Mouse (Mus musculus): ENCODE measurements at regions not wholly inside any gene's neighbourhood (a gene's known extent, or its start where the extent isn't known, plus 50 kb on each side); places are given as distances from the start of the nearest gene placed in this dataset.

- TF ChIP-seq CTCF (IDR thresholded peaks at IDR 0.05; ENCODE audit: low read depth) = no peak
- TF ChIP-seq EP300 (IDR thresholded peaks at IDR 0.05; ENCODE audit: low read depth) = no peak
These were observed 152.8 kb upstream of the Mrps10 start for GRCm38 (mm10) chr17:47215841-47216240.
